Mouse (Mus musculus): ENCODE data around the gene Glb1l3.
"Not testable (repeated sequence)": the region's sequence is repeated elsewhere in the genome, so short reads cannot be mapped to it uniquely, and the experiment has no call there.

Gene Glb1l3

DNA sequence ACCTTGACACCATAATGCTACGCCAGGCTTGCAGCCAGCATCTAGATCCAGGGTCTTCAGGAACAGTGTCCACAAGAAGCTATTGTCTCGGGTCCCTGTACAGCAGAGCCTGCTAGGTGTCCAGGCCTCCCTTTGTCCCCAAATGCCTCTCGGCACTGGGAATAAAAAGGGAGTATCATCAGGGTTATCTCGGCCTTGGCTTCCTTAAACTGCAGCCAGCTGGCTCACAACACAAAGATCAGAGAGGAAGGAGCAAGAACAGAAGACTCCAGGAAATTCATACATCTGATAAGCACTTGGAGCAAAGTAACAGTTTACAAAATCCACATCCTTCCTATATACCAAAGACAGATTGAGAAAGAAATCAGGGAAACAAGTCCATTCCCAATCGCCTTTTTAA, at the start of gene Glb1l3:
Gene Glb1l3, minus strand, starts transcription at position 140 of the 400 bp plus-strand sequence.
- no peak for DNase-seq (ENCODE audit: low spot score in 2 of 2)

DNA sequence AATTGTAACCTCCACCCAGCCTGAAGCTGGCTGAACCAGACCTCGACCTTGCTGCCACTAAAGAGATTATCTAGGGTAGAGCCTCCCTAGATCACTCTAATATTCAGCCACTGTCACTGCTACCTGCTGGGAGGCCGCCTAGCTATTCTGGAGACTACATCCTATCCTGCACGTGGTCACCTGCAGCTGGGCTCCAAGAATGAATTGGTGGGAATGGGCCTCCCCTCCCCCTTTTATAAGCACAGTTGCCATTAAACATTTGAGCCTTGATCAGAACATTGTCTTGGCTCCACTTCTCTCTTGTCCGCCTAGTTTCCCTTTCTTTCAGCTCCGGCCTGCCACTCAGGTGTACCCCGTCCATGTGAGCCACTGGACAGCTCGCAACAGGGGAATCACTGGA, 9.2 kb upstream of the Glb1l3 start:
- not testable (repeated sequence) for DNase-seq (ENCODE audit: low spot score in 2 of 2)

DNA sequence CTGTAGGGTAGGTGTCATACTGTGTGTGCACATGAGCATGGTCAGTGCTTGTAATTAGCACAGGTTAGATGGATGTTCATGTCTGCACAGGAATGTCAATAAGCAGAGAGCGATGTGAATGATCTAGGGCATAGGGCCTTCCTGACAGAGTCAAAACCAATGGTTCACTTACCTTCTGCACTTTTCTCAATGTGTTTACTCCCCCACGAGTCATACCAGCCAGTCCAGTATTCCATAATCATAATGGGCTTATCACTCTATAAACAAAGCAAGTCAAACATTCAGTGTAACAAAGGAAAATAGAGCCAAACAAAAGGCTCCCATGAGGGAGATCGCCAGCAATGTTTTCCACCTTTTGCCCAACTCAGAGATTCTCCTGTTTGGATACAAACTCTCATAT, 29.6 kb downstream of the Glb1l3 start:
- no peak for DNase-seq (ENCODE audit: low spot score in 2 of 2)

DNA sequence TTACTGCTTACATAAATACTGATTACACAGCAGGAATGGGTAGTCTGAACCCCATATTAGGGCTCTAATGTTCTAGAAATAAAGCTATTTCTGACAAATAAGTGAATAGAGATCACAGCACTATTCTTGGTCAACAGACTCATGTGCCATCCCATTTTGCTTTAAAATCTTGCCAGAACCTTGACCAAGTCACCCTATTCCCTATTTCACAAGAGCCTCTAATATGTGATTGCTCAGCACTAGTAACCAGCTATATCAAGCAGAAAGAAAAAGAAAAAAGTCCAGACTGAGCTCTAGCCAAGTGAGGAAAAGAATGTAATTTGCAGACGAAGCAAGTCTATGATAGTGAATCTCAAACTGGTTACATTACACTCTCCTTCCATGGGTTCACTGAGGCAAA, 40.7 kb downstream of the Glb1l3 start:
- DNase-seq (ENCODE audit: low spot score in 2 of 2) = no peak

DNA sequence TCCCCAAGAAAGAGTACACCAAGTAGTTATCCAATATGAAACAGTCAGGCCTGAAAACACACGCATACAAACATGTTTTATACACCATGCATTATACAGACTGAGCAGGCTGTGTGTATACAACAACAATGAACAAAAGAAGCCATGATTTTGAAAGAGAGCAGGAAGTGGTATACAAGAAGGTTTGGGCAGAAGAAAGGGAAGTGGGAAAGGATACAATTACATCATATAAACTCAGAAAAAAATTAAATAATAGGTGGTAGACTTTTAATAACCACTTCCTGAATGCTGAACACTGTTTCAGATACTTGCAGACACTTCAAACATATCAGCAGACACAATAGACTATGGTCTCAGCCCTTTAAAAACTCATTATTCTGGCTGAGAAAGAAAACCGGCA, 52.0 kb downstream of the Glb1l3 start:
- no peak for DNase-seq (ENCODE audit: low spot score in 2 of 2)

DNA sequence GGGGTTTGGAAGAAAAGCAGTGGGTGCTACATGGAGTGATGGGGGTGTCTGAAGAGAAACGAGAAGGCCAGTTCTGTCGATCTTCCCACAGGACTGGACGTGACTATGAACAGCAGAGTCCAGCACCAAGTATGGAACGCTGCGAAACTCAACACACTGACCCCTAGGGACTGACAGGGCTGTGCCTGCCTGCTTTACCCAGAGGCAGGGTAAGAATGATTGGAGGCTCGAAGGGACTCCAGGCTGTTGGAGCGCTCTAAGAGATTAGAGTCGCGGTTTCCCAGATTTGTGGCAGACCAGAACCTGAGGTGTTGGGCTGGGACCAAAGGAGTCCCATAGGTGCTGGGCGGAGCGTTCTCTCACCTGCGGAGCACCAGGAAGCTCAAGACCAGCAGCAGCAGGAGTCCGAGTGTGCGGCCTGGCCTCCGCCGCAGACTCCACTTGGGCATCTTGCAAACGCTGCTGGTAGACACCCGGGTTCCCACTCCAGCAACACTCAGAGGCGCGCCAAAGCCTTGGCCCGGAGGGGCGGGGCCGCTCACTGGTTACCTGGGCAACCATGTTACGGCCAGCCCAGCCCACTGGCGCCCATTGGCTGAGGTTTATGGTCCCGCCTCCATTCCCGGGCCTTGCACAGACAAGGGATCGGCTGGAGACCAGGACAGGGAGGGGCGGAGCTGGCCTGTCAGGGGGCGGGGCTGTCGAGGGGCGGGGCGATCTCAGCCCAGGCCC, 54.6 kb downstream of the Glb1l3 start, which contains the start of gene Glb1l2:
Gene Glb1l2, minus strand, starts transcription at position 534 of the 732 bp plus-strand sequence.
- DNase-seq (ENCODE audit: low spot score in 2 of 2) = peak; percentile 76 to 82

DNA sequence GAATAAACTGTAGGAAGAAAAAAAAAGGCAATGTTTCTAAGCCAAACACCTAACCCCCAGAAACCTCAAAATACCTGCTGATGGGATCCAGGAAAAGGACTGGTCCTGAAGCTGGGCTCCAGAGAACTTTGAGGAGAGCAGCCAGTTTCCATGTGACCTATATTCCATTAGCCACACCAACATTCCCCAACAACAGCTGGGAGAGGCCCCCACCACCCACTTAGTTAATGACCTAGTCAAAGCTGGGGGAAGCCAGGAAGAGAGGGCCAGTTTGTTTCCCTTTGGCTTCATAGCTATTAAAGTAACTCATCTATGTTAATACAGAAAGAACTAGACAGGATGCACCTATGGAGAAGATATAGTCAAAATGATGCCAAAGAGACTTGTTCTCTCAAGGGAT, 56.4 kb downstream of the Glb1l3 start:
- DNase-seq (ENCODE audit: low spot score in 2 of 2) = no peak

DNA sequence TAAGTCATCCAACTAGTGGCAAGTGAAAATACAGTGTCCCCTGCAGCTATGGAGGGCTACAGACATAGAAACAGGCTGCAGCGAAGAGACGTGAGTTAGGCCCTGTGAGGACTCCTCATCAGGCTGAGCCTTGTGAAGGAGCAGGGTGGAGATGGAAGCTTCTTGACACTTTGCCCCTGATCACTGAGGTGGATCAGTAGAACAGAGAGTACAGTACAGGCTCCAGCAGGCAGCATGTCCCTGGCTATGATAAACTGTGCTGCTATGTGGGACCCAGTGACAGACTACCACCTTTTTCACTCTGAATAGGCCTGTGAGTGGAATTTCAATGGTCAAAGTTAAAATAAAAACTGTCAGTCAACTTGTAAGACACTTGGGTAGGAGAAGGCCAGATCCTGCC, 60.3 kb downstream of the Glb1l3 start:
- DNase-seq (ENCODE audit: low spot score in 2 of 2) = no peak

DNA sequence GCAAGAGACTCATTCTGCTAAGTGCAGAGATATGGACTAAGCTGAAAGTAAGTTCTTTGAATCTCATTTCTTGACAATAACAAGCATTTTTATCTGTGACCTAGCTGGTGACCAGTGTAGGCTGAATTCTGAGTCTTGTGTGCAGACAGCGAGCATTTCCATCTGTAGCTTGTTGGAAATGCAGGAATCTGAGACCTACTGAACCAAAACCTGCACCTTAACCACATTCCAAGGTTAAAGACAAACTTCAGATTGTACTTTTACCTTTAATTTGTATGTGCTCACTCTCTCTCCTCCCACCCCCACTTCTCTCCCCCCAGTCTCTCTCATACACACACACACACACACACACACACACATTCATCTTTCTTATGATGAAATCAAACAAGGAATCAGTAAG, 62.0 kb downstream of the Glb1l3 start:
- DNase-seq (ENCODE audit: low spot score in 2 of 2) = no peak

DNA sequence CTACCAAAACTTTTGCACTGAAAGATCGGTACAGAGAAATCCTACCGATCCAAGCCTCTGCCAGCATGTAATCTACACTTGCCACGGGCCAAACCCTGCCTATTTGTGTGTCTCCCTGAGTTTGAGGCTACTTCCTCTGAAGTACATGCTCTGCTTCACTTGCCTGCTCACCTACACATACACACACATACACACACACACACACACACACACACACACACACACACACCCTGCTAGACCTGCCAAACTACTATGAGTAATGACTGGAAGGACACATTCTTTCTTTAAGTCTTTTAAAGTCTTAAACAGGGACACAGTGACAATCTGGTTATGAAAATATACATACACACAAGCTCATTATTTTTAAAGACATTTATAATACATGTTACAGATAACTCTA, 62.5 kb downstream of the Glb1l3 start:
- DNase-seq (ENCODE audit: low spot score in 2 of 2) = no peak

DNA sequence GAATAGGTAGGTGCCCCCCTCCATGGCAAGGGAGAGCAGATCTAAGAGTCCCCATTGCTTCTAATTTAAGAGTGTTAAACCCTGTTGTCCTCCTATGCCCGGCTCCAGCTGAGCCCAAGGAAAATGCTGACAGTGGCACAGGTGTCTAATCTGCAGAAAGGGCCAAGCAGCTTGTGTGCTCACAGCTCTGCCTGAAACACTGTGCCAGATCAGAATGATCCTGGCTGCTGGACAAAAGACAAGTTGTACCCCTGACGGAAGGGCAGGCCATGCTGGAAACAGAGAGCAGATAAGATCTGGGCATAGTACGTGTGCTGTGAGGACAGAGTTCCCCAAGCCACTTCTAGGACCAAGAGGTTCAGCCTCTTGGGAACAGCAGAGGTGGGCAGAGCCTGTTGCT, 67.9 kb downstream of the Glb1l3 start:
- no peak for DNase-seq (ENCODE audit: low spot score in 2 of 2)

DNA sequence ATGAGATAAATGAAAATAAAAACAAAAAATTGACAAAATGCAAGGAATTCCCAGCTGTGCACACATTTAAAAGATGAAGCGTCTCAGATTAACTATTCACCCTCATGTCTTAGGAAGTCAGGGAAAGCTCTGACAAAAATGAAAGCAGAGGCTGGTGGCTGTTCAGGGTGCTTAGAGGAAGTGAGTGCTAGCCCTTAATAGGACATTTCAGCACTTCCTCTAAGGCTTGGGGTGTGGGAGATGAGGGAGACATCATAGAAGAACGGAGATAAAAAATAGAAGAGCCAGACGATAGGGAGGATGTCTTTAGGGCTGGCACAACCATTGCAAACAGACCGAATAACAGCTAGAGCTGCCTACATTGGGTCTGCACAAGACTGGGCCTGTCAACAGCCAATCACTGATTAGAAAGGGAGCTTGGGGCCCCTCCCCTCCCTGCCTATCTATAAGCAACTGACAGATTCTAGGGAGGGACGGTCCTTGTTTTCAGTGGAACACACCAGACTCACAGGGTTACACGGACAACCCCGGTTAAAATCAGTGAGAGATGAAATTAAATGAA, 77.2 kb downstream of the Glb1l3 start:
- DNase-seq (ENCODE audit: low spot score in 2 of 2) = no peak

DNA sequence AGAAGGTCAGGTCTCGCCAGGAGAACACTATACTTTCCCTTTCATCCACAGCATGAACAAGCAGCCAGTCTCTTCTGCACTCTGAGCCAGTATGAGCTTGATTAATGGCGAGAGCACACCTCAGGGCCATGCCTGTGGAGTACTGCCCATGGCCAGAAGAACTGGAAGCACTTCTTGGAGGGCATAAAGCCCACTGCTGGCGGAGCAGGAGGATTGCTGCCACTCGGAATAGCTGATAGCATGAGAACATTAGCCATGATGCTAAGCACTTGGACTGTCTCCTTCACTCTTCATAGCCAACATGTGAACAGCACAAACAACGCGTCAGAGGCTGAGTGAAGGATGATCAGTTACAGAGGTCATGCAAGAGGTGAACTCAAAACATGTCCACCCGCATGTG, 82.3 kb downstream of the Glb1l3 start:
- no peak for DNase-seq (ENCODE audit: low spot score in 2 of 2)

DNA sequence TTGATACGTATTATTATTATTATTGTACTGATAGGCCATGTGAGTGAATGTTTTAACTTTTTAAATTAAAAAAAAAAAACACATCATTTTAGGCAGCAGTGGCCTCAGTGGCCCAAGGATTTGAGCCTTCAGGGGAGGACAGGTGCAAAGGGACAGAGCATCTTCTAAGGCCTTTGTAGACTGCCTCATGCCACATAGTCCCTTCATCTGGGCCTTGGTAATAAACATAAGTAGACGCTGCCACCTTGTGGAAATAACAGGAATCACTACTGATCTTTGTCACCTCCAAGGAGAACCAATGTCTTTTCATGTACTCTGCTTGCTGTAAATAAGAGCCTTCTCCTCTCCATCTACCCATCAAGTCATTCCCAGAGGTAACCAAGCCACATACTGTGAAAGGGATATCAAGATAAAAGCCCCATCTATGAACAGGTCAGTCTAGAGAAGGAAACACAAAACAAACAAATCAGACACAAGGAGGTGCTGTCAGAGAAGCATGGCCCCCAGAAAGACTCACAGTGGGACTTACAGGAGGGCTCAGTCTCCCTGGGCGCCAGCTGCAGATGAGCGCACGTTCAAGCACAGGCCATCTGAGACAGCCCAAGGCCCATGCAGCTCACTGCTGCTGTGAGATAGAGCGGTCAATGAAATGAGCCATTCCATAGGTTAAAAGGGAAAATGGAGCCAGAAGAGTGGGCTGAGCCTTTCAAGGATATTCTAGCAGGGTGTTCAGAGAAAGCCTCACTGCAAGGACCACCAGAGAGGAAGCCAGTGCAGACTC, 84.4 kb downstream of the Glb1l3 start:
- no peak for DNase-seq (ENCODE audit: low spot score in 2 of 2)

DNA sequence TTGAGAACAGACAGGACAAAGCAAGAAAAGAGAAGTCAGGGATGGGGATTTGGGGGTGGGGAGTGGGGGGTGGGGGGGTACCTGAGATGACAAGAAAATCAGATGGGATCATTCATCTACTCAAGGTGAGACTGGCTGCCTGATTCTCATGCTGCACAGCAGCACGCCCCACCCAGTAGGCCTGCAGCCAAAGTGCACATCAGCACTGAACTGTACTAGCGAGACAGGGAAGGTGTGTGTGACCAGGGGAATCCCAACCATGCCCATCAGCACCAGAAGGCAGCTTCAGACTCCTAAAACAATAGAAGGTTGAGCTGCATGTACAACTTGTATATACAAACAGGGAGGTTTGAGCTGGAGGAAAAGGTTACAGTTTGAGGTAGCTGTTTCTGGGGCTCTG, 85.0 kb downstream of the Glb1l3 start:
- DNase-seq (ENCODE audit: low spot score in 2 of 2) = no peak

DNA sequence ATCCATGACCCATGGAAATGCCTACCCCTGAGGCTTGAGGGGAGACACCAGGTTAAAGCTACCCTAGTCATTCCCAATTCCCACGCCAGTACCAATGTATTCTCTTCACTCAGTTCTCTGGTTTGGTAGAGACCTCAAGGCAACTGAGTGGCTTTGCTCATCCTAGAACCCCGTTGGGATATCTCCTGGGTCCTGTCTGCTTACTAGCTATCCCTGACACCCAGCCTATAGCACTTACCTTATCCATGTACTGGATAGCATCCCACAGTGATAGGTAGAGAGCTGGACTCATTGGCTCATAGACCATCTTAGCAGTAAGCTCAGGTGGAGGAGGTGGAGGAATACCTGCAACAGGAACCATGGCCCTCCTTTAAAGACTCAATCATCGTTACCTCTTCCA, 92.5 kb downstream of the Glb1l3 start:
- DNase-seq (ENCODE audit: low spot score in 2 of 2) = no peak
